Mouse (Mus musculus): ENCODE data around the gene Mrpl44. TPM values are rescaled to one million over a fixed set of nuclear protein-coding genes. Genes with fewer than 3 reads are reported as not detected.

Mrpl44 gene
- total RNA-seq (2022), result 10 to 100 TPM; 26.7 to 29.0 (median 28.5) TPM

DNA sequence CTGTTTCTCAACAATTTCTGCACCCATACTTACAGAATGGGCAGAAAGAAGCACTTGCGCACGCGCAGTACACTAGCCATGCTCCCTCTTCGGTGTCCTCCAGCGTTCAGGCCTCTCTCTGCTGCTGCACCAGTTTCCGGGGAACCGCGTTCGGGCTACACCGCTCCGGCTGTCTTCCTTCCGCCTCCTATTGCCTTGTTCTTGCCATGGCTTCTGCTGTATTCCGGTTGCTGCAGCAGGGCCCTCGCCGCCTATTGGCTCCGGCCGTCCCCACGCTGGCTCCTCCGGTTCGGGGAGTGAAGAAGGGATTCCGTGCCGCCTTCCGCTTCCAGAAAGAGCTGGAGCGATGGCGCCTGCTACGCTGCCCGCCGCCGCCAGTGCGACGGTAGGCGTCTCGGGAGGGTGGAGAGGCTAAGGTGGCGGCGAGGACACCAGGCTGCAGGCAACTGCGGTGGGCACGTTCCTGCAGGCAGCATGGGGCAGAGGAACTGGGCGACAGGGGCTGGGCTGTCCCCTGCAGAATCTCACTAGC lies at the start of gene Mrpl44, which contains the start of gene Wdfy1:
TSS of gene Mrpl44 (plus strand) at position 92 of the 532 bp plus-strand sequence.
TSS of gene Wdfy1 (minus strand) at position 217 of the 532 bp plus-strand sequence.
- DNase-seq (ENCODE audit: low spot score in 2 of 2), result peak; percentile 93 to 100

DNA sequence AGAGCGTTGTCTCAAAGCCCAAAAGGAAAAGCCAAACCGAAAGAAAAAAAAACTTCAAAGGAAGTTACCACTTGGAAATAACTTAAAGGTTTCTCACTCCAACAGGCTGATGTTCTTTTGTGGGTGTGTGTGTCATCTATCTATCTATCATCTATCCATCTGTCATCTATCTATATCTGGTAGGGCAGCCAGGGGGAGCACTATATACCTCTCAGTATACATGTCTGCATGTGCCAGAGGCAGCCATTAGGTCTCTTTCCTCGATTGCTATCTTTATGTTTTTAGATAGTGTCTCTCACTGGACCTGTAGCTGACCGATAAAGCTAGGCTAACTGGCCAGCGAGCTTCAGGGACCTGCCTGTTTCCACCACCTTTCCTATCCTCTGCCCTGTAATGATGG lies 41.0 kb upstream of the Mrpl44 start:
- no peak for DNase-seq (ENCODE audit: low spot score in 2 of 2)

DNA sequence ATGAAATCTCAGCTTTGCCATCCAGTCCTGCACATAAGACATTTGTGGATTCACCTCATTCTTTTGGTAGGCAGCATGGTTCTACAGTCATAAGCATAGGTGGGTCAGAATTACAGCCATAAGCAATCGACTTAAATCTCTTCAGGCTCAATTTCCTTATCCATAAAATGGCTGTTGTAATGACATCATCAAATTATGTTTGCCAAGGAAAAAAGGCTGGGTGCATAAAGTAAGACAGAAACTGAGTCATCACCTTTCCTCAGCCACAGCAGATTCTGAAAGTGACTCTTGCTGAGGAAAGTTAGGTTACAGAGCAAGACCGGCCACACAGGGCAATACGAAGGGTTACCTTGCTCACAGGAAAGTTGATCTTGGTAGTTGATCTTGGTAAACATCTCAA lies 39.4 kb upstream of the Mrpl44 start:
- DNase-seq (ENCODE audit: low spot score in 2 of 2), result no peak

DNA sequence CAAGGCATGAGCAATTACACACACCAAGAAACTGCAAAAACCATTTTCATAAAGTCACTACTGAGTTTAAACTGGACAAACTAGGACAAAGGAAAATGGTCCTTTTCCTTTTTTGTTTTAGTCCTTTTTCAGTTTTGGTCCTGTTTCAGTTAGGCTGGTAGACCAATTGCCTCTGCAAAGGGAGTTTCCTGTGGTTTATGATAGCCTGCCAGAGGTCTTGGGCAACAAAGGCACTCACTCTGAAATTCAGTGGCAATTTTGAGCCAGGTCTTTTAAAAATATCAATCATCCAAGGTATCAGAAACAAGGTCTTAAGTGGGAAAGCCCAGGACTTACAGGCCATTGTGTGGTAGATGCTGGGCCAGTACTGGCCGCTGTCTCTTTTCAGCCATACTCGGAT lies 36.1 kb upstream of the Mrpl44 start:
- DNase-seq (ENCODE audit: low spot score in 2 of 2), result no peak

DNA sequence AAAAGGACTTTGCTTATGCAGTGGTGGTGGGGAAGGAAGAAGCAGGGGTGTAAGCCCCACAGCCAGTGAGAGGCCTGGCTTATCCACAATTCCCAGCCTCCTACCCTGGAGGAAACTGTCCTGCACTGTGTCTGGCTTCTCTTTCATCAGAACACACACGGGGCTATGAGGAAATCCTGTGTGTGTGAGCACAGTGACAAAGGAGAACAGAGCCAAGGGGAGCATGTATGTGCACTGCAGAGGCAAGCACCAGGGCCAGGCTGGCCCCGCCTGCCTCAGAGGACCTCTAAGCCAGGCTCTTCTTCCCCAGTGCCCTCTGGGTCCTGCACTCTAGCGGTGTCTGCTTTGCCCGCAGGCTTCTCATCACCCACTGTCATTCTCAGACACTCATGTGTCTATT lies 34.8 kb upstream of the Mrpl44 start:
- no peak for DNase-seq (ENCODE audit: low spot score in 2 of 2)

DNA sequence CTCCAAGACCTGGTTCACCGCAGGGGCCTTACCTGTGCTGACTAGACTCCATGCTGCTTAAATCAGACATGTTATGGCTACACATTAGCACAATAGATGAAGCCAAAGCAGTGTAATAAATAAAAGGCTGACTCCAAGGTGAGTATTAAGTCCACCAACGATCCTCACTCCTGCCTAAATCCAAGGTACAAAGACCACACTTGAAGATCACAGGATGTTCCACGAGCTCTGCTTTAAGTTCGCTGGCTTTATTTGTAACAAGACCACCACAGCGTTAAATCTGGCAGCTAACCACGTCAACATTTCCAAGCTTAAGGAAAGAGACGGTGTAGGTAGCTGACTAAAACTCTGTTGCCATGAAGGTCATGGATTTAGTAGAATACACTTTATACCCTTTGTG lies 32.9 kb upstream of the Mrpl44 start:
- DNase-seq (ENCODE audit: low spot score in 2 of 2), result no peak

DNA sequence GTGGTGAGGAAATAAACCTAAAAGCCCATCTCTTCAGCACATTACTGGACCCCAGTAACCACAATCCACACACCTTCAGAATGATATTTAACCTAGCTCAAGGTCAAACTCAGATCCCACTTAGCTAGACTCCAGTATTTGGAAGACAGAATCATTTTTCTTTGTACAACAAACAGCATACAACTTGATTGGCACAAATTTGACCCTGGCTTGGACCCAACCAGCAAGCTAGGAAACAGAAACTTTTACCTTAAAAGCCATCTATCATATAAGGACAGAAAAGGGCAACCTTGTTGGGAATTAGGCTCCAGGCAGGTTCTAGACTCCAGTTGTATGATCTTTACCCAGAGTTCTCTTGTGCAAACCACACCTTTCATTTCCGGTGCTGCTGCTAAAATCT lies 32.4 kb upstream of the Mrpl44 start:
- no peak for DNase-seq (ENCODE audit: low spot score in 2 of 2)

DNA sequence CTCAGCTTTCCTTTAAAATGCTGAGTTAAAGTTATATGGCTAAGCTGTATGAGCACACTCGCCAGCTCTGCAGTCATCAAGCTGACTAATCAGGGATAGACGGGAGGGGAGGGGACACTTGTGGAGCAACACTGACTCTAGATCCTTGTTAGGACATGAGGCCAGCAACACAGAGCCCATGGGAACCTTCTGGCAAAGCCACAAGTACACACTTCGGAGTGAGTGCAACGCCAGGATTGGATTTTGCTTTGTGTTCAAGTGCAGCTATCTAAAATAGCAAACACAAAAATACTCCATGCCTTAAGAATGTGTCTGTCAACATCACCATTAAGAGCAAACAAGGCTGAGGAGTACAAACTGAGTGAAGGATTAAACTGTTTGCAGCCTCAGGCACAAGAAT lies 29.8 kb upstream of the Mrpl44 start:
- DNase-seq (ENCODE audit: low spot score in 2 of 2), result no peak

DNA sequence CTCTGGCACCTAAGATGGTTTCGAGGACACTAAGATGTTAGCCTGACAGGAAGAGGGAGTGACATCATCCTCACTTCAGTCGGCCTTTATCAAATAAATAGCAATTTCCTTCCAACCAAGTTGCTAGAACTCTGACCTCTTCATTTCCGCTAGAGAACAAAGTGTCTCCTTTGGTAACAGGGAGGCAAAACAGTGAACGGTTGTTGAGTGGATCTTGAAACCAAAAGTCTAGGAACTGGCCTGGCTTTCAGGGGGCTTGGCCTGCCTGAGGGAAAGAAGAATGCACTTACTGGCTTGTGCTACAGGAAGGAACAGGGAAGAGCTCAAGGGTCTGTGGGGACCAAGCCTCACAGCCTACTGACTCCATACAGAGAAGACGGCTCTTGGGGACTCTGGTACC lies 24.6 kb upstream of the Mrpl44 start:
- DNase-seq (ENCODE audit: low spot score in 2 of 2), result no peak

DNA sequence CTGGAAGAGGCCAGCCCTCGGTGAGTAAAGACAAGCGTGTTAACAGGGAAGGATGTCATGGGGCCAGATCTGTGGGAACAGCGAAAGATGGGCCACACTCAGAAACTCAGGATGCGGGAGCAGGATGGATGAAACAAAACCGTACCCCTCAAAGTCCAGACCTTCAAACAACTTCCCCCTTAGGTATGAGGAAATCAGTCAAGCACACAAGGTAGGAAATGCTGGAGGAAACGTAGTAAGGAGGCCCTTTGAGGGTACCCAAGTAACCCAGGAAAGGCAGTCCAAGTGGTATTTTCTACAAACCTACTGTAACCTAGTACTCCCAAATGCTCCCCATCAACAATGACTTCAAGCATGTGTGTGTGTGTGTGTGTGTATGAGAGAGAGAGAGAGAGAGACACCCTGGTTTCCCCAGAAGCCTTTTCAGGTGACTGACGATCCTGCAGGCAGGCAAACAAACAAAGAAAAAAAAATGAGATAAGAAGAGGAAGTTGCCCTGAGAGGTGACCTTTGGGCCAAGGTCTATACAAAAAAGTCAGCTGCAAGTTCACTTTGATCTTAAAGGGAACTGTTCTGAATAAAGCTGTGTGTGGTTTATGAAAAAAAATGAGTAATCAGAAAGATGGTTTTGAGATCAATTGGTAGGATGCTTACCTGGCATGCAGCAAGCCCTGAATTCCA lies 23.7 kb upstream of the Mrpl44 start:
- no peak for DNase-seq (ENCODE audit: low spot score in 2 of 2)

DNA sequence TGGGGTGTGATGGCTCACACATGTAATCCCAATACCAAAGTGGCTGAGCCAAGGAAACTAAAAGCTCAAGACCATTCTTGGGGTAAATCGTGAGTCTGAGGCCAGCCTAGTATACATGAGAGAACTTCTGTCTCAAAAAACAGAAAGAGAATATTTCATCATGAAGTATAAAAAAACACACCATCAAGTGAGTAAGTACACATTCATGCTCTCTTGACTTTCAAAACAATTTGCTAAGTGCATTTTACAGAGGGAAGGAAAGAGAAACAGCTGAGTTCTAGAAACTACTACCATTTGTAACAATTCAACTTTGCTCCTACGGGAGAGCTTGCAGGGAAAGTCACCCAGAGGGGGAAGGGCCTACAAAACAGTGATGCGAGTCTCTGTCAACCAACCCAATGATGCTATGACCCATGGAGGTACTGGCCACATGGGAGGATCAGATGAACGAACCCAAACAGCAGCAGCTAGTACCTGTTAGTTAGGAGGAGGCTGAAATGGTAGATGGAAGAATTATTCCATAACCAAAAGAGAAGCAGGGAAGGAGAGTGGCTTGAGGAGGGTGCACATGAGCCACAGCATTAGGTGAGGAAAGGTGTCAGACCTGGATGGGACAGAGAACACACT lies 23.0 kb upstream of the Mrpl44 start:
- no peak for DNase-seq (ENCODE audit: low spot score in 2 of 2)

DNA sequence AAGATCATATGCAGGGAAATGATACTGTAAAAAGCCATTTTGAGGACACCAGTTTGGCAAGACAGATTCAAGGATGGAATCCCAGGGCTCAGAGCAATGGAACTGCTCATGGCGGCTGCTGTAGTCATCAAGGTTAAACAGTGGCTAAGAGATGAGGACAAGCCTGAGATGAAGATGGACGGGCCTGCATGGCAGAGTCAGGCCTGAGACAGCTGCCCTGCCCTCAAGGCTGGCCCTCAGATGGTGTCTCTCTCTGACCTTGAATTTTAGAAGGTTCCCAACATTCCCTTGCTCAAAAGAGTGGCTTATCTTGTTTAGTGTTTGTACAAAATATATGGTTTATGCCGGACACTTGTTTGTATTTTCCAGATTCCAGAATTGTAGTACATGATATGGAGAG lies 22.4 kb upstream of the Mrpl44 start:
- no peak for DNase-seq (ENCODE audit: low spot score in 2 of 2)

DNA sequence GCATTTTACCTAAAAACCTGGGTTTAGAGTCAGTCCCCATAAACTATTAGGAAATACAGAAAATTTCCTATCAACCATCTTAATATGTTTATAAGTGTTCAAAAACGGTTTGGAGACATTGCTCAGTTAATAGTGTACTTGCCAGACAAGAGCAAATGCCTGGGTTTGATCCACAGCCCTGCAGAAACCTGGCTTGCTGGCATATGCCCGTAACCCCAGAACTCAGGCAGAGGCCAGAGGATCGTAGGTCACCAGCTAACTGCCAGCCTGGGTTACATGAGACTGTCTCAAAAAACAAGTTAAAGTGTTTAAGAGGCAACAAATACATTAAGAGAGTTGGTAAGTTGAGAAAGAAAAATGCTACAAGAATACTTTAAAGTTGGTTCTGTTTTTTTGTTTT lies 20.9 kb upstream of the Mrpl44 start:
- no peak for DNase-seq (ENCODE audit: low spot score in 2 of 2)

DNA sequence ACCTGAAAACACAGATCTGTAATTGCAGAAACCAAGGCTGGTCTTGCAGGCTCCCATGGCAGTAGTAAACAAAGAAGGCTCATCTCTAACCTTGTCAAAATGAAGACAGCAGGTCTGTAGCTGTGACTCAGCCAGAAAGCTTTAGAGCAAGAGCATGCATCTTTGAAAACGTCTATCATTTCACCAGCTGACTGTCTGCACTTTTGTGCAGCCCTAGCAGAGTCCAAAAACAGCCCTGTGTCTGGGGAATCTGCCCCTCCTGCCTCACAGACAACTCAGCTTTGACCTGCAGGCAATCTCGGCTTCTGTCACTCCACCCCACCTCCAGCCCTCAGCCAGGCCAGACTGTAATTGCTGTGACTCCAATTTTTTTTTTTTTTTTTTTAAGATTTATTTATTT lies 20.4 kb upstream of the Mrpl44 start:
- DNase-seq (ENCODE audit: low spot score in 2 of 2), result no peak

DNA sequence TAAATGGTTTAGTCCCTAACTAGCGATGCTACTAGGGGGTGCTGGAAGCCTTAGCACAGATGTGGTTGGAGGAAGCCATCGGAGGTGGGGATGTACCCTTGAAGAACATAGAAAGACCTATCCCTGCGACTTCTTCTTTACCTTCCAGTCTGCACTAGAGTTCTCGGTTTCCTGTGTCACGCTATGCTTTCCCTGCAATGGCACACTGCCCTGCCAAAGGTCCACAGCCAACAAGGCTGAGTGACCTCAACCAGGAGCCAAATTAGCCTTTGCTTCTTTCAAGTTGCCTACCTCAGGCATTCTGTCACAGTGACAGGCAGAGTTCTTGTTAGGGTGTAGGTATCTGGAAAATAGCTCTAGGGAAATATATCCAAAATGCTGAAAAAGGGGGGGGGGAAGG lies 19.4 kb upstream of the Mrpl44 start:
- DNase-seq (ENCODE audit: low spot score in 2 of 2), result no peak

DNA sequence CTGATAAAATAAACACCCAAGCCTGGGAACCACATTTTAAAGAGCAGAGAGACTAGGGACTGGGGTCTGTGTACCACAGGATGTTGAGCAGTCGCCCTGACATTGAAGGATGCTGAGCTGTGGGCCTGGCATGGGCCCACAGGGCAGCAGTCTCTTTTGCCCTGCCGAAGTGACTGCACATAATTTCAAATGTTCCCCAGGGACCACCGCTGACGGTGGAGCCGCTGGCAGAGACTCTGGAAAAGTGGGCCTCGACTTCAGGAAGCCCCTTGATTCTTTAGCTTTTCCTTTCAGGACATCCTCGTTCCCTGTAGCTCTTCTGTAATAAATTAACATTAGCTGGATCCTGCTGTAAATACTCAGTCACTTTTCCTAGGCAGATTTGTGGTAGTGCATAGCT lies 18.7 kb upstream of the Mrpl44 start:
- DNase-seq (ENCODE audit: low spot score in 2 of 2), result no peak

DNA sequence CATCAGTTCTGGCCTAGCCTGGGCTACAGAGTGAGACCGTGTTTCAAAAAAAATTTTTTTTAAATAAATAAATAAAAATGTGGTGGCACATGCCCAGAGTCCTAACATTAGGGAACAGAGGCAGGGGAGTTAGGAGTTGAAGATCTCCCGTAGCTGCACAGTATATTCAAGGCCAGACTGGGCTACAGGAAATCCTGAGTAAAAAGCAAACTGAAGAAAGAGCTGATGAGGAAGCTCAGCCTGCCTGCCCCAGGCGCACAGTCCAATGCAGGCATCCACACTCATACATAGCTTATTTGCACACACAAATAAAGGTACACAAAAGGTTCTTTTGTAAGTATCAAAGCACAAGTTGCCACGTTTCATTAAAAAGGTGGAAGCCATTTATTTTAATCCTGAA lies 18.2 kb upstream of the Mrpl44 start:
- DNase-seq (ENCODE audit: low spot score in 2 of 2), result no peak

DNA sequence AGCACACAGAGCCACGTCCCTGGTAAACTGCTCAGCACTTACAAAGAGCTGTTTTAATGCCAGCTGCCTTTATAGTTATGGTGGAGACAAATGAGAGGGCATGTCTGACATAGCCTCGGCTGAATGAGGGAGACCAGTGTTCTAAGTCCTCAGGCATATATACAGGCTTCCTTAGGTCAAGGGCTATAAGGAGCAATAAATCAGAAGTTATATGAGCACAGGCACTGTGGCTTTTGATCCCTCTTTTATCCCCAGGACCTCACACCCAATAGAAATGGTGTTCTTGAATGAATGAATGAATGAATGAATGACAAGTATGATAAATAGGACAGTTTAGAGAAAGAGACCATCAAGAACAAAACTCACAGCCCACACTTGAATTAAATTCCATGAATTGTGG lies 16.8 kb upstream of the Mrpl44 start:
- DNase-seq (ENCODE audit: low spot score in 2 of 2), result no peak

DNA sequence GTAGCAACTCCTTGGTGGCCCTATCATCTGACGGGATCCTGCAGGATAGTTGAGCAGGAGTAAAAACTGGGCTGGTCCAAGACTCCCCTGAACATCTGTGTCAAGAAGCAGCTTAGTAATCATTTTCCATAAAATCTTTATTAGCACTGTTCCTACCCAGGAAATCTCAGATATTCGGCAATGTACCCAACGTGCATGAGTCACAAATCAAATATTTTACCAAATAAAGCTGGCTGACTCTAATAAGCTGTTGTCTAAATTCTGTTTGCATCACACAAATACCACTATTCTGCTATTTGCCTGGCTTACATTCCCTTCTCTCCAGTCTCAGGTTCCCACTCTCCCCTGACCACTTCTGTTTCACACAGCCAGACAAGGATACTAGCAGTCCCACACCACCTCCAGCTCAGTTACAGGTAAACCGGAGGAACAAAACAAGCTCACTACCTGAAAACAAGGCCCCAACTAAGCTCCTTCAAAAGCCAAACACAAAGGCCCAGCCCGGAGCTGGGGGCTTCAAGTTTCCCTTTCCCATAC lies 16.3 kb upstream of the Mrpl44 start:
- no peak for DNase-seq (ENCODE audit: low spot score in 2 of 2)

DNA sequence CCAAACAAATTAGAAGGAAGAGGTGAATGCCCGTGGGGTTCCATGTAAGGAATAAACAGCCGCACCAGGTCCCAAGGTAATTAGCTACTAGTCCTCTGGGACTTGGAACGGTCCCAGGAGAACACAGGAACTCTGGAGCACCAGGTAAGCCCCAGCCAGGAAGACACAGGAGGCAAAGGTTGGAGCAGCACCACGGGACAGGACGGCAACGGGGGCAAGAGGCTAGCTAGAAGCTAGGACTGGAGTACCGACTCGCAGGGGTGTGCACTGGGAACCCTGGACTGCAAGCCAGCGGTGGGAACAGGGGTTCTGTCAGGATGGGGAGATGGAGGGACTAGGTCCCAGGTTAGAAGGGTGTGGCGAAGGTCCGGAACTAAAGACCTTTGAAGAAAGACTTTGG lies 15.2 kb upstream of the Mrpl44 start:
- peak in 1 of 2 experiments; percentile 19 for DNase-seq (ENCODE audit: low spot score in 2 of 2)

DNA sequence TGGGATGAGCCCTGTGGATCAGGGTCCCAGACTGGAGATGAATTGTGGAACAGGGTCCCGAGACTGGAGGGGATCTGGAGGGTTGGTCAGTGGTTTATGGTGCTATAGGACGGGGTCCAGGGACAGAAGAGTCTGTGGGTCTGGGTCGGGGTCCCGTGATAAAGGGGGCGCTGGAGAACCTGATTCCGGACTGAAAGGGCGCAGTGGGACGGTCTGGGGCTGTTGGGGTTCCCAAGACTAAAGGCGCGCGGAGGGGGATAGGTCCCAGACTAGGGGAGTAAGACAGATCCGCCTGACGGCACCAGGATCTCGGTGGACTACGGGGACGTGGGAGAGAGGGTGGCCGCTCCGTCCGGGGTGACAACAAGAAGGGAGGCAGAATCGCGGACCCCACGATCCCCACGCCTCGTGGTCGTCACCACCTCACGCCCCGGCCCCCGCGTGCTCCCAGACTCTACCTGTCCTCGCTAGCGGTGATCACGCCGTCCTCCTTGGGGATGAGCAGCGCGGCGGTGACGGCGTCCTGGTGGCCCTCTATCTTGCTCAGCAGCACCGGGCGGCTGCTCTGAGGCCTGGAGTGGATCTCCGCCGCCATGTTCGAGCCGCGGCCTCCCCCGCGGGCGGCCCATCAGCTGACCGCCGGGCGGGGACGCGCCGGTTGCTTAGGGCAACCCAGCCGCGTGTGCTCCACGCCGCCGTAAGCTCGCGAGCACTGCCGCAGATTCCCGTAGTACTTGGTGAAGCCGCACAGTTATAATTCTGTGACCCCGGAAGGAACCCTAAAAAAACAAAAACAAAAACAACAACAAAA lies 14.5 kb upstream of the Mrpl44 start:
- peak; percentile 64 to 80 for DNase-seq (ENCODE audit: low spot score in 2 of 2)

DNA sequence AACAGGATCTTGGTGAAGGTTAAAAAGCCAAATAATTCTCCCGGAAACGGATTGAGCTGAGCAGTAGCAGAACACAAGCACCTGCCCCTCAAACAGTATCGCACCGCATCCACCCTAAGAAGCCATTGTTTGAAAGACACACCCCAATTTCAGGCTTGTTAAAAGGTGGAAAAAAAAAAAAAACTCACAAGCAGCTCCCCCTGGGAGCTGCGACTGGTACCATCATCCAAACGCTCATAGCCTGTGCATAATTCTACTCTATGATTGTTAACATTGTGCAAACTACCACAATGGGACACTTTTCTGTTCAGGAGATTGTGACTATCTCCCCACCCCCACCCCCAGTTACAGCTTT lies 13.9 kb upstream of the Mrpl44 start:
- DNase-seq (ENCODE audit: low spot score in 2 of 2), result no peak

Data from left cerebral cortex, adult 8-10 months (tissue).